Mouse (Mus musculus) ES-Bruce4 (cell line): ENCODE measurements at regions not wholly inside any gene's neighbourhood (a gene's known extent, or its start where the extent isn't known, plus 50 kb on each side); places are given as distances from the start of the nearest gene placed in this dataset.

Source experiments
- H3K27ac ChIP-seq: 2 replicates; pipeline ENCODE4 v1.5.1; 2012; ENCODE audit warnings: low read length, inconsistent platforms; ENCODE audit not compliant: insufficient read depth
- H3K27me3 ChIP-seq: 2 replicates; pipeline ENCODE4 v1.6.1; 2012; ENCODE audit warnings: mild to moderate bottlenecking, low read length, inconsistent platforms; ENCODE audit not compliant: control insufficient read depth, poor library complexity, insufficient read depth, severe bottlenecking
- H3K36me3 ChIP-seq: 2 replicates; pipeline ENCODE4 v1.6.1; 2012; ENCODE audit warnings: inconsistent platforms, mild to moderate bottlenecking, low read length, moderate library complexity; ENCODE audit not compliant: control insufficient read depth, poor library complexity, insufficient read depth, severe bottlenecking
- H3K4me1 ChIP-seq: one replicate; pipeline ENCODE4 v1.8.1; 2011; ENCODE audit warnings: low read length; ENCODE audit not compliant: control insufficient read depth, insufficient read depth
- H3K4me3 ChIP-seq: 2 replicates; pipeline ENCODE4 v1.5.1; 2011; ENCODE audit warnings: low read depth, mild to moderate bottlenecking, low read length
- H3K9ac ChIP-seq: 2 replicates; pipeline ENCODE4 v1.6.1; 2012; ENCODE audit warnings: low read depth, mild to moderate bottlenecking, inconsistent platforms; ENCODE audit not compliant: poor library complexity, severe bottlenecking
- H3K9me3 ChIP-seq: replicated peaks from 2 replicates; pipeline ENCODE4 v1.6.1; 2012; ENCODE audit warnings: mild to moderate bottlenecking, low read length, inconsistent platforms; ENCODE audit not compliant: control insufficient read depth, poor library complexity, insufficient read depth, severe bottlenecking
- CTCF ChIP-seq: IDR thresholded peaks from one replicate; pipeline ENCODE4 v1.8.1; 2011; ENCODE audit warnings: low read depth, low read length
- EP300 ChIP-seq: IDR thresholded peaks from 2 replicates; pipeline ENCODE4 v1.6.1; 2011; ENCODE audit warnings: low read depth, low read length; ENCODE audit not compliant: insufficient read depth
- POLR2A ChIP-seq: IDR thresholded peaks from one replicate; pipeline ENCODE4 v1.8.1; 2011; ENCODE audit warnings: low read length; ENCODE audit not compliant: insufficient read depth

GRCm38 (mm10) chr15:85683716-85684115, 51.1 kb upstream of the Ppara start:
- H3K4me1 ChIP-seq, result no peaks in the 10 kb centered on the region
- TF ChIP-seq POLR2A, result no peak
- no peak for TF ChIP-seq CTCF
- no peak for TF ChIP-seq EP300
- H3K27ac ChIP-seq, result no peak overlapping the region
- no peak overlapping the region for H3K9ac ChIP-seq
- no peaks in the 10 kb centered on the region for H3K27me3 ChIP-seq
- no peaks in the 10 kb centered on the region for H3K36me3 ChIP-seq
- no peaks in the 10 kb centered on the region for H3K9me3 ChIP-seq
- no peak overlapping the region for H3K4me3 ChIP-seq

GRCm38 (mm10) chr15:85684164-85684708, 50.5 kb upstream of the Ppara start:
- Histone ChIP-seq H3K9me3 (no peaks in the 10 kb centered on the region), H3K9ac (no peak overlapping the region), H3K27ac (no peak overlapping the region), H3K4me1 (no peaks in the 10 kb centered on the region), H3K4me3 (no peak overlapping the region), H3K27me3 (no peaks in the 10 kb centered on the region), H3K36me3 (no peaks in the 10 kb centered on the region)
- TF ChIP-seq POLR2A (no peak), CTCF (no peak), EP300 (no peak)

- H3K9me3 ChIP-seq, result no peaks in the 10 kb centered on the region
Observed at GRCm38 (mm10) chr15:85684875-85685274, 49.9 kb upstream of the Ppara start.

More at GRCm38 (mm10) chr15:85684875-85685274, 49.9 kb upstream of the Ppara start:
- H3K27me3 ChIP-seq, result no peaks in the 10 kb centered on the region
- TF ChIP-seq POLR2A (no peak), EP300 (no peak), CTCF (no peak)
- H3K36me3 ChIP-seq, result no peaks in the 10 kb centered on the region
- no peaks in the 10 kb centered on the region for H3K4me1 ChIP-seq
- no peak overlapping the region for H3K4me3 ChIP-seq
- no peak overlapping the region for H3K27ac ChIP-seq
- no peak overlapping the region for H3K9ac ChIP-seq
